Mouse (Mus musculus): Measurements from ENCODE around the gene Kcne1.

- no peak for TF ChIP-seq CTCF (IDR thresholded peaks at IDR 0.05)
- TF ChIP-seq EP300 (IDR thresholded peaks at IDR 0.05): no peak
Measured at GRCm38 (mm10) chr16:92327911-92328310, 31.4 kb downstream of the Kcne1 start.

Measured in lung, postnatal 0 days (tissue).